Mouse (Mus musculus) thymus, postnatal 4 days (tissue): ENCODE results near the gene Tmem144.

Experiments used
- DNase-seq: peaks from one replicate; pipeline ENCODE4 v3.0.0; 2021

Tmem144 gene

DNA sequence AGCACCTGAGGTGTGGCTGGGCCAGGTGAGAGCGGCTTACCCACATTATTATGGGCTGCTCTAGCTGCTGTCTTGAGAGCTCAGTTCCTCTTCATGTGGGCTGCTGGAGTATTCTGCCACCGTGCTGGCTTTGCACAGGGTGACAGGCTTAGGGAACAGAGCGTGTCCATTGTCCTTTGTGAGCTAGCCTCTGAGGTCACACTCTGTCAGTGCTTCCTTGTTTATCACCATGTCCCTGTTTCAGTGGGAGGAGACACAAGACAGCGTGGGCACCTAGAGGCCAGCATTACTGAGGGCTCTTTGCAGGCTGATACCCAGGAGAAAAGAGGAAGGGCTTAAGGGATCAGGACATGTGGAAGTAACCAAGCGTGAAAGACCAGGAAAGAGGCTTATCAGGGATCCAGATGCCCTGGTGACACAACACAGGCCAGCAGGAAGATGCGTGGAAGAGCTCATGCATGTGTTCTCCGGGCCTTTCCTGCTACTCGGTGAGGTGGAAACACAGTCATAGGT is at the start of gene Tmem144:
Tmem144 (minus strand) TSS at position 120 of the 513 bp plus-strand sequence.
- no peak for DNase-seq

DNA sequence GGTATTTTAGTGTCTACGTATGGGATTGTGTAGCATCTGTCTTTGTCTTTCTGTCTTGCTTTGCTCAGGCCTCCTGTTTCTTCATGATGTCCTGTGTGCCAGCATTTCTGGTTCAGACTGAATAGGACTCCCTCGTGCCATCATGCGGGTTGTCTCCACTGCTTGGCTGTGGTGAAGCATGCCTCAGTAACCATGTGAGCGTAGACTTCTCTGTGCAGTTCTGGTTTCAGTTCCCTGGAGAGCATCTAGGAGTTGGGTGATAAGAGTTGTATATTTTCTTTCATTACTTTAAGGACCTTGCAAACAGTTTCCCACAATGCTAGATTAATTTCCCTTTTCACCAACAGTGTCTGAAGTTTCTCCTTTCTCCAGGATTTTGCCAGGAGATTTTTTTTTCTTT is 49.2 kb upstream of the Tmem144 start:
- DNase-seq, result no peak

DNA sequence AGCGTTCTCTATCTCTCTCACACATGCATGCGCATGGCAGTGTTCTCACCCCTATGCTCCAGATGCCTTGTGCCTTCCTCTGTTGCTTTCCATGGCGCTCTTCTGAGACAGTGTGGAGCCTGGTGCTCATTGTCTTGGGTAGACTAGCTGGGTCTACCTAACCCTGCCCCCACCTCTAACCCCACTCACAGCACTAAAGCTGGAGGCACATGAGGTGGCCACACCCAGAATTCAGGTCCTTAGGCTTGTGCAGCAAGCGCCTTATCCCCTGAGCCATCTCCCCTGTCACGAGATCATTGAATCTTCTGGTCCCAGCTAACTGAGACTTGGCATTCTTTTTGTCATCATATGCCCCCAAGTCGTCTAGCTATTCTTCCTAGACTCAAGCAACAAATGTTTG is 48.7 kb upstream of the Tmem144 start:
- no peak for DNase-seq

DNA sequence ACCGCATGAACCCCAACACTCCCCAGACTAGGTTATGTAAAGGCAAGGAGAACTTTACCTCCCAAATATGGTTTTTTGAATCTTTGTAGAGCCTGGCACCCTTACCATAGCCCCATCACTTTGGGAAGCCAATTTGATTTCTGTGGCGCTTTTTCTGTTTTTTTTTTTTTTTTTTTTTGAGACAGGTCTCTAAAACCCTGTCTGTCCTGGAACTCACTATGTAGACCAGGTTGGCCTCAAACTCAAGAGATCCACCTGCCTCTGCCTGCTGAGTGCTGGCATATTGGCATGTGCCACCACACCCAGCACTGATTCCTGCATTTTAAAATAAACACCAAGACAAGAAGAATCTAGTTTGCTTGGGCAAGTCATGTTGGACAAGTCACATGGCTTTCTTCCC is 47.9 kb upstream of the Tmem144 start:
- no peak for DNase-seq

DNA sequence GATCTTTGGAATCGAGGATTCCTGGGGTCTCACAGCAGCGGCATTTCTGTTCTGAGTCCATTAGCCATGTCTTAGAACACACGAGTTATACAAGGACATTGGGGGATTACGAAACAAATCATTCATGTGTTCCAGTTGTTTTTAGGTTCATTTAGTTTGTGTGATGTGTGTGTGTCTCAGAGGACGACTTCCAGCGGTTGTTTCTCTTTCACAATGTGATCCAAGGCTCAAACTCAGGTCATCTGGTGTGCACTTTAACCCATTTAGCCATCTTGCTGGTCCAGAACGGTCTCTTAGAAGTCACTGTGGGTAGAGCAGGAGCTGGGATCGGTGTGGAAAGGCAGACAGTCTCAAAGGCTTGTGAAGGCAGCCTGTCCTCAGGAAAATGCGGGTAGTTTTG is 47.3 kb upstream of the Tmem144 start:
- no peak for DNase-seq

DNA sequence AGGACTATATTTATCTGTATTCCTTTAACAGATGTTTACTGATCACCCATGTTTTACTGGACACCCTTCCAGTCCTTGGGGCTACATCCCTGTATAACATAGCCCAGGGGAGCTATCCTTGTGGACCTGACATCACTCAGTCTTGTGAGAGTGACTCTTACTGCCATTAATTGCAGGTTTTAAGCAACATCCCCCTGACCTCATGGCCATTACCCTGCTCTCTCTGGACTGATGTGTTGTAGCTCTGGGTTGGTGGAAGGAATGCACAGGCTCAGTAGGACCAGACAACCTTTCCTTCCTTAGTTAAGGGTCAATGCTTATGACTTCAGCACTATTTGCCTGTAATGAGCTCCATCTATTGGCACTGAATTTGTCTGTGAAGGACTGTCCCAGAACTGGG is 45.9 kb upstream of the Tmem144 start:
- DNase-seq, result no peak

DNA sequence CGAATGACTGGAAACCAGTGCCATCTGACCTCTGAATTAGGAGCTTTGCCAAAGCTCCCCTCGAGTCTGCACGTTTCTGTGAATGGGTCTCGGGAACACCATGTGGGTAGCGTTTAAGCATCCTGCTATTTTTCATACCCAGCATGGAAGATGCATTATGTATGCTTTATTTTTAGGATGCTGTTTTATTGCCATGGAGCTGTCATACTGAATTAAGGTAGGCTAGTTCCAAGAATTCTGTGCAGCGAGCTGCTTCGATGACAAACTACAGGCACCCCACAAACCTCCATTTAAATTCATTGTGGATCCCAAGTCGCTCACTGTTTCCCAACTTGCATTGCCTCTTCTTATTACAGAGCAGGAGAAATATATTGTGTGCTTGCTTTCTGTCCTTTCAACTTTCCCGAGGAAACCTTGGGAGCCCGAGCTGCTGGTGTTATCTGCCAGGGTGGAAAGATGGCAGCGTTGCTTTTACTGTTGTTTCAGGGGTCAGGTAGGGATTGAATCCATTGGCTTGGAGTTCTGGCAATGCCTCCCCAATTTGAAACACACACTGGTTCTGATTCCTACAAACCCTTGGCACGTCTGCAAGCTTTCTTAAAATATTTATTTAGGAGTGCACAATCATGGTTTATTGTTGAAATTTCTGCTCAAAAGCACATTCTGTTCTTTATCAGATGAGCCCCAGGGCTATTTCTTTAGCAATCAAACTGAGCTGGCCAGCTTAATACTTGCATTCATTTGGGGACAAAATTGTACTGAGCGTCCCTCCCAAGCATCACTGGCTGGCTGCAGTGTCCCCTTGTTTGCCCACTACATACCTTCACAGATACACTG is 45.2 kb upstream of the Tmem144 start:
- DNase-seq, result no peak

DNA sequence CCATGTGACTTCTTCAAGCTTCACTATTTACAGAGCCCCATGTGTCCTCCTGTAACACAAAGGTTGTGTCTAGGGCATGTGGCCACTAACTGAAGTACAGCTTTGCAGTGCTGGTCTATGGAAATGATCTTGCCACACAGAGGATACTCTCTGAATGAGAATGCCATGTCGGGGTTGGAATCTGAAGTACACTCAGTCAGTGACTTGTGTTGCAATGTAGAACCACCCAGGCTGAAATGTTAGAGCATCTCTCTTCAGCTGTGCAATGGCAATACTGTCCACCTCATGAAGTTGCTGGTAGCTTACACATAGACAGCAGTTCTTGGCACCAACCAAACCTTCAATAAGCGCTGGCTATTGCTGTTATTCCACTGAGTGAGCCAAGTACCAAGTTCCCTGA is 35.4 kb upstream of the Tmem144 start:
- DNase-seq, result no peak

DNA sequence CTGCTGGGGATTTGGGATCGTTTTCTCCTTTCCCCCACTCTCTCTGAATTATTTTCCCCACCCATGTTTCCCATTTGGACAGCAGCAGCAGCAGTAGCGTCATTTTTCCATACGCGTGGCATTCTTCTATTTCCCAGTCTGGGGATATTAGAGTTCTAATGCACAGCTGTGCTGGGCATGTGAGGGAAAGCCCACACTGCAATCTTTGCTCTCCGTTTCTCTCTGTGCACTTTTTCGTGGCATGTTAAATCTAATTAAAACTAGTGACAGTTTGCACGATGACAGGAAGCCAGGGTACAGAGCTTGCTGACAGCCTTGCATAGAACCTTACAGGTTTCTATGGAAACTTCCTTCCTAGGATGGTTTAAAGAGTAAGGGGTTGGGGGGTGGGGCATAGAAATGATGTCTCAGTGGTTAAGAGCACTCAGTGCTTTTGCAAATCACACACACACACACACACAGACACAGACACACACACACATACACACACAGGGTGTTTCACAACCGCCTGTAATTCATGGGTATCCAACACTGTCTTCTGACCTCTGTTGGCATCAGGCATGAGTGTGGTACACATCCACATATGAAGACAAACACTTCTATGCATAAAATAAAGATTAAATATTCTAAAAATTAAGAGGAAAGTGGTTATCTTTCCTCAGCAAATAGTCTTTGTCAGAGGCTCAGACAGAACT is 34.7 kb upstream of the Tmem144 start:
- DNase-seq, result no peak

DNA sequence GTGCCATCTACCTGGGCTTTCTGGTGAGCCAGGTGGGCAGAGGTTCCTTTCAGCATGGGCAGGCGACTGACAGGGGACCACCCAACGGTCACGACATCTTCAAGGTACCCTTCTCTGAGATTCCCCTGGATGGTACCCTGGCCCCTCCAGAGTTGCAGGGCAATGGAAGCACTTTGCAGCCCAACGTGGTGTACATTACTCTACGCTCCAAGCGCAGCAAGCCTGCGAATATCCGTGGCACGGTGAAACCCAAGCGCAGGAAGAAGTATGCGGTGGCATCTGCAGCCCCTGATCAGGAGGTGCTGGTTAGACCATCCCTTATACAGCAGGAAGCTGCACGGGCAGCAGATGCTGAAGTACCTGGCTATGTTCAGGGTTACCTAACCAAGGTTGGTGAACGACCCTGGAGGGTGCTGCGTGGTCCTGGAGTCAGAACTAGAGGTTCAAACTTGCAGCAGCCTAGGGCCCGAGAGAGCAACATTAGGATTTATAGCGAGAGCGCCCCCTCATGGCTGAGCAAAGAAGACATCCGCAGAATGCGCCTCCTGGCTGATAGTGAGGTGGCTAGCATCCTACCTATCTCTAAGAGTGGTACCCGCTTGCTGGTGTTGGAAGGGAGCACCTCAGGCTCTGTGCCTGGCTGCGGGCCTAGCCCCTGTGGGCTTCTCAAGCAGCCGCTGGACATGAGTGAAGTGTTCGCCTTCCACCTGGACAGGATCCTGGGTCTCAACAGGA is 34.0 kb upstream of the Tmem144 start:
- peak; percentile 48 for DNase-seq

DNA sequence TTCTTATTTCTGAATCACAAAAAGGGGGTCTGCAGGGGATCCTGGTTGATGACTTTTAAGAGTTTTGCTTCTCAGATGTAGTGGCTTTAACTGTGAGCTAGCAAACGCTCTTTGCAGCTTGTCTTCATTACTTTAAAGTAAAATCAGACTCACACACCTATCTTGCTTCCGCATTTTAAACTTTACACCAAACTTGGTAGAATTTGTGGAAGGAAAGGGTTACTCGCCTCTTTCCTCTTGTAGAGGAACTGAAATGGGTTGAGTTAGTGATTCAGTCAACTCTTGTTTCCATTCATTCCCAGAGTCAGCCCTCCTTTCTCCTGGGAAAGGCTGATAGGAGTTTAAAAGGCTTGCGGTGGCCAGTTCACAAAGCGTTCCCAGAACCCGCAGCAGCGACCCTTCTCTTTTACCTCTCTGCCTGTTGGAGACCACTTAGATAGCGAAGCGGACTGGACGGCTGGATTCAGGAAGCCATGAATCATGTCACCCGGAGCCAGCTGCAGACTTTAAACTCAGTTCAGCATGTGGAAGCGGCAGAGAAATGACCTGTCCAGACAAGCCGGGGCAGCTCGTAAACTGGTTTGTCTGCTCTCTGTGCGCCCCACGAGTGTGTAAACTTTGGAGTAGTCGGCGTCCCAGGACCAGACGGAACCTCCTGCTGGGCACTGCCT is 33.2 kb upstream of the Tmem144 start:
- peak; percentile 9 for DNase-seq

DNA sequence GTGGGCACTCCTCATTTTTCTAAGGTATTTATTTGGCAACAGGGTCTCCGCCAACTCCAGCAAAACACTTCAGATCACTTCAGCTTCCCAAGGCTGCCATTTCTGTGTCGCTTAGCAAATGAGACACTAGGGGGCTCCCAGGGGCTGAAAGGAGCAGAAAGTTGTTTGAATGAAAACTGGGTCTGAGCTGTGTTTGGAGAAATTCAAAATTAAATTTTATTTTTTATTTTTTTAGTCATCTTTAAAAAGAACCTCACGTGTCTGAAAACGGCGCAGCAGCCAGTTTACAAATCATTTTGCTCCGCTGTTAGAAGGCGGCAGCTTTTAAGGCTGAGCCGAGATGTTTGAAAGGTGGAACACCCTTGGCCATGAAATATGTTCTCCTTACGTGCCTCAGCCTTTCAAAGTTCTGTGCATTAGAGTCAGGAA is 32.2 kb upstream of the Tmem144 start:
- DNase-seq, result peak; percentile 56

DNA sequence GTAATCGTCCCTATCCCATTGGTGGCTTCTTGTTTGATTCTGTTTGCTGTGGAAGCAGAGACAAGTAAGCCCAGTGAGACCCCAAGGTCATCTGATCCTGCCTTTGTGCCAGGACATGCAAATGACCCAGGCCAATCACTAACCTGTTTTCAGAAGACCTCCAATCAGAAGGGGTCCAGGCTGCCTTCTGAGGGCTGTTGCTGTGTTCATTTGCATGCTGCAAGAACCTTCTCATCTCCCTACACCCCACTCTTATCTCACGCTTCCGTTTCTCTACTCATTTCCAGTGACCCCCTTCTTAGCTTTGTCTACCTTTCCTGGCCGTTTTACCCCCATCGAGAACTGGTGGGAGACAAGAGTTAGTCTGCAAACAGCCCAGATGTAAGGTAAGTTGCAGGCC is 31.7 kb upstream of the Tmem144 start, which contains the start of gene Fam198b:
Fam198b (plus strand) TSS at position 229 of the 400 bp plus-strand sequence.
- DNase-seq, result no peak

DNA sequence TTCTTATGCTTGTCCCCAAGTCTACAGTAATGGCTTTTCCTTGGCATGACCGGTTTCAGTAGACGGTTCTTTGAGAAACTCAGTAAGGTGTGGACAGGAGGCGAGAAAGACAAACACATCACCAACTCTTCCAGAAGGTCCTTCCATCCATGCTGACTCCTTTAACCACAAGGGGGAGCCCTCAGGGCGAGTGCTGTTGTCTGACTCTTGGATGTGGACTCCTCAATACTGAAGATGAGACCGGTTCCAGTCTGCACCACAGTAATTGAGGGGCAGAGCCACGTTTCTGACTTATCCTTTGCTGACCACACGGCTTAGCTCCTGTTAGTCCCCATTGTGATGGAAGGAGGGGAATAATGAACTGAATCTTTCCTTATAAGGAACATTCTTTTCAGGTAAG is 30.5 kb upstream of the Tmem144 start:
- DNase-seq, result peak; percentile 67

DNA sequence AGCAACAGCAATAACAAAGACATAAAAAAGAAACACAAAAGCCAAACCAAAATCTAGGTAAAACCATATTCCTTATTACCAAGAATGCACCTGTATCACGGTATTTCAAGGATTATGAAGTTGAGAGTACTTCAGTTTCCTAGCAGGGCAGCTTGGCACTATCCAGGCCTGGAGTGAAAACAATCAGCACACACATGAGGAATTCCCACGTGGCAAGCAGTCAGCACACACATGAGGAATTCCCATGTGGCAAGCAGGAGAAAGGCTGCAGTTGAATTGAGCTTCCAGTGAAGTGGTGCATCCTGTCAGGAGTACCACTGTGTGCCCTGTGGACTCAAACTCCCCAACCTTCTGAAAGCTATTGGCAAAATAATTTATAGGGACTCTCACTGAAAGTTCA is 29.1 kb upstream of the Tmem144 start:
- DNase-seq, result no peak

DNA sequence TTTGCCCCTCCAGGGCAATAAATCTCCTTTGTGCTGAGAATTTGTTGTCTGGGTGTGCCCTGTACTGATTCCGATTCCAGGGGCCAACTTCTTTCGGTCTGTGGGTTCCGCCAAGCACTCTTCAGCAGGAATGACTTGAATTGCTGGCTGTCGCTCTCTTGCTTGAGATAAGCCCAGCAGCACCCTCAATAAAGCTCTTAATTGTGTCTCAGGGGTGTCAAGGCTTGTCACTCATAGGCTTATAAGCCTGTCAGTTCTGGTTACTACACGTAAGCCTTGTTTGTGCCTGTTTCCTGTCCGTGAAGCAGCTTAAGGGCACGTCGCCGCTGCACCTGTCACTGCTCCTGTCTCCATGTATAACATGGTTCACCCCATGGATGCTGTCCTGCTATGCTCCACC is 26.7 kb upstream of the Tmem144 start:
- DNase-seq, result no peak

DNA sequence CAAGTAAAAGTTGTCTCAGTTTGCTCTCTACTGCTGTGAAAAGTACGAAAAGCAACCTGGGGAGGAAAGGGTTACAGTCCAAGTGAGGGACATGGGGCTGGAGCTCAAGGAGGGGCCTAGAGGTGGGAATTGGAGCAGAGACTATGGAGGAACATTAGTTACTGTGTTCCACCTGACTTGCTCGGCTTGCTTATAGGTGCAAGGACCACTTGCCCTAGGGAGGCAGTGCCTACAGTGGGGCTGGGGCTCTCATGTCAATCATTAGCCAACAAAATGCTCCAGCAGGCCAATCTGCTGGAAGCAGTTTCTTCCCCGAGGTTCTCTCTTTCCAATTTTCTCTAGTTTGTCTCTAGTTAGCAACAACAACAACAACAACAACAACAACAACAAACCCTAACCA is 25.8 kb upstream of the Tmem144 start:
- DNase-seq, result no peak

DNA sequence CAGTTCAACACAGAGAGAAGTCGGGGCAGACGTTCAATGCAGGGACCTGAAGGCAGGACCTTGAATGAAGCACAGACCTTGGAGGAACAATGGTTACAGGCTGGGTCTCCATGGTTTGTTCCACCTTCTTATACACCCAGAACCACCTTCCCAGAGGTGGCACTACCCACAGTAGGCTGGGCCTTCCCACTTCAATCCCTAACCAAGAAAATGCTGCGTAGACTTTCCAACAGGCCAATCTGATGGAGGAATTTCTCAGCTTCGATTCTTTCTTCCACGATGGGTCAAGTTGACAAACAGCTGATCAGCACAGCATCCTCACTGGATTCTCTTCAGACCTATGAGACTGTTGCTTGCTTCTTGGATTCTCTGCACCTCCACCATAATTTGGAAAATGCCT is 22.9 kb upstream of the Tmem144 start:
- DNase-seq, result no peak

DNA sequence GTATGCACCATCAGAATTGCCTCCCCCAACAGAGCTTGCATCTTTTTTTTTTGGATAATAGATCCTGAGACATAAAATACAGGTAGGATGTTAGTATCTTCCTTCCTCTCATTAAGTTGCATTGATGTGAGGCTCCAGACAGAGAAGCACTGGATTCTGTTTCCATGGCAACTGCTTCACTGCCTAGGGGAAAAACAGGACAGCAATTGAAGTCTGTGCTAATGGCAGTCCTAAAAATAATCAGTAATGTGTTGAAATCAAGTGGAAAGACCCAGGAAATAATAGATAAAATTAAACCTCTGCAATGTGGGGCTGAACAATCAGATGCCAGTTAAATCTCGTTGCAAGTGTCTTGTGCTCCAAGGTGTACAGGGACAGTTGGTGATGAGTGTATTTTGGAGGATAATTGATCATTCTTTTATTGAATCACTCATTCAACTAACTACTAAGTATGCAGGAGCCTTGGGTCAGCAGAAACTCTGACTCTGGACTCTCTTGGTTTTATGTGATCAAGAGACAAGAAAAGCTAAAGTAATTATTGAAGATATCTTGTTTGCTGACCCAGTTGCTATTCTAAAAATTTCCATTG is 14.6 kb upstream of the Tmem144 start:
- DNase-seq, result no peak

DNA sequence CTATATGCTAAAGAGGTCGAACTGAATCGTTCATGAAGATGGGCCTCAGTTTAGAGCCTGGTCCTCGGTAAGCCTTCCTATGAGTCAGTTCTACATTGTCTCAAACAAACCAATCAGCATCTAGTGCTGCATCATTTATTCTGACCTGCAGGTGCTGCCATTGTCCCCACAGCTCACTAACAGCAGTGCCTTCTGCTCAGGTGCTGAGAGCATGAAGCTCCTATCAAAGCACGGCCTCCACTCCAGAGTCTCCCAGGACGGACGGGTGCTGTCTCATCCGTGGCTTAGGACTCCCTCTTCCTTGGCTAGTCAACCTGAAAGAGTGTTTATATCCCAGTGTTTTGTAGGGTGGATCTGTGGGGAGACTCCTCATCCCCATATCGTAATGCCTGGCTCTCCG is 14.0 kb upstream of the Tmem144 start:
- DNase-seq, result no peak

DNA sequence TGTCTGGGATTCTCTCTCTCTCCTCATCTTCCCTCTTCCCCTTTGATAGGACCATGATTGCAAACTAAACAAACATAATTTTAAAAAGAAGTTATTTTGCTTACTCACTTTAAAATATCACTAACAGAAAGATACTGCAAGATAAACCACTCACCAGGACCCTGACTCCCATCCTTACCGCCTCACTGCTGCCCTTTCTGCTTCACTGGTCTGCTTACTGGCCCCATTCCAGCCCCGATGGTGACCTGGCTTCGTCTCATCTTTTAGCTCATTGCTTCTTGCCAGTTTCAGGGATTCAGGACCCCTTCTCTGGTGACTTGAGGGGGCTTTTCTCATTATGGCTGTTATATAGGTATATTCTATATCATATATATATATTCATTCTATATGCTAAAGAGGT is 13.5 kb upstream of the Tmem144 start:
- no peak for DNase-seq

DNA sequence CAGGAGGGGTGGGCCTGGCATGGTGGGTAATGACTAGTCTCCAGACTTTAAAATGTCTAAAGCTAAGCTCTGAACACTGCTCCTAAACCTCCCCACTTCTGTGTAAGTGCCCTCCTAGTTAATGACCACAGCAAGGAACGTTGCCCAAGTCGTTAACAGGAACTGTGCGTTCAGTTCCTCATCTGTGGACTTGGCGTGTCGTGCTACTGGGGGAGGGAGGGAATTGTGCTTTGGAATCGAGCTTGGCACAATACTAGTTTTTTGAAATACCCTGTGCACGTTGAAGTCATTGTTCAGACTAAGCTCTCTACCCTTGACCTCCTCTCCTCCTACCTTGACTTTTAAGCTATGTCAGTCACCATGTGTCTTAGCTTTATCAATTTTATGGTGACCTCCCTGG is 12.3 kb upstream of the Tmem144 start:
- no peak for DNase-seq

DNA sequence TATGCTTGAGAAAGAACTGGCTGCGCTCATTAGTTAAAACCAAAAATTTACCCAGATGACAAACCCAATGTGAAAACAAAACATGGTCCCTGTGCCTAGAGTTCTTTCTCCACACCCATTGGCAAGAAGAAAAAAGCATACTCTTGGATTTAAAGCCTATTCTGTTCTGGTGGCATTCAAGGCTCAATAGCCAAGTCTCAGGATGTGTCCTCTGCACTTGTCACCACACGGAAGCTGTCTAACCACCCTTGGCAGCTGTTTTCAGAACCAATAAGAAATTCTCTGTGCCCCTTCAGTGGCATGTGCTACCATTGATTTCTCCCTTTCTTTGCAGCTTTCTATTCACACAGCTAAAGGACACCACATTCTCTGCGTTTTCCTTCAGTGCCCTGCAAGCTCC is 5.6 kb upstream of the Tmem144 start:
- no peak for DNase-seq
